In the genomic region with DNA sequence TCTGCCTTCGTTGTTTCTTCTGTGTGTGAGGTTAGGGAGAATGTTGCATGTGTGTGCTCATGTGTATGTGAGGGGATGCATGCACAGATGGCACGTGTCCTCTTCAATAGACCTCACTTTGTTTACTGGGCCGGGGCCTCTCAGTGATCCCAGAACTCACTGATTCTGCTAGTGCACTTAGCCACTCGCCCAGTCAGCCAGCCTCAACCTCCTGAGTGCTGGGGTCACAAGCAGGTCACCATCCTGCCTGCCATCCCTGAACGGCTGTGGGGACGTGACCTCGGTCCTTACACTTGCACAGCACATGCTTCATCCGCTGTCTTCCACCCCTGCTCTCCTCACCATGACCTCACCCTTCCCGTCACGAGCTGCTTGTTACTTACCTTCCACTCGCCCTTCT, we compare ENCODE assay signal across 12 mouse cellular contexts. TPM values are rescaled to one million over a fixed set of nuclear protein-coding genes. Genes with fewer than 3 reads are reported as not detected.
DNase-seq lines count a peak whose midpoint lies in the region; ATAC-seq and TF ChIP-seq lines count a peak whose summit lies in the region.
"Had no signal": no experiment of that assay in that cellular context is flagged by ENCODE, and none has a peak within 500 bp of the region (broad histone marks: within the 10 kb centered on the region; RNA-seq: fewer than 3 reads in every experiment).

No protein-coding gene starts in this region.

- WGBS in kidney, postnatal 0 days: 34% methylated on average over 11 of the region's 11 CpGs

- H3K4me1 ChIP-seq in kidney, postnatal 0 days (replicated peaks; ENCODE audit: insufficient read depth, low read length): 0 out of 2 replicates have a peak, but pooled peaks cover 8% of the 10 kb centered on the region

- H3K9ac ChIP-seq in kidney, postnatal 0 days (ENCODE audit: low read depth, low read length): no peak overlapping the region
- H3K9ac ChIP-seq: lung, embryonic 15.5 days had no signal

- no peaks in the 10 kb centered on the region for H3K36me3 ChIP-seq in kidney, postnatal 0 days (ENCODE audit: insufficient read depth, low read length)
- H3K36me3 ChIP-seq: lung, embryonic 15.5 days had no signal

- no peaks in the 10 kb centered on the region for H3K9me3 ChIP-seq in kidney, postnatal 0 days (replicated peaks; ENCODE audit: low read length)
- H3K9me3 ChIP-seq: lung, embryonic 15.5 days had no signal

- H3K4me2 ChIP-seq in kidney, postnatal 0 days (ENCODE audit: low read length): no peak overlapping the region
- H3K4me2 ChIP-seq: lung, embryonic 15.5 days had no signal

- peak; percentile 16 for DNase-seq in adrenal gland, postnatal 14 days
- DNase-seq in adrenal gland, adult 8-10 months: no peak
- no peak for DNase-seq in kidney, postnatal 0 days (ENCODE audit: low spot score)
- DNase-seq in kidney, adult 8-10 months: no peak
- peak; percentile 53 for DNase-seq in embryo, embryonic 11 days
- no peak for DNase-seq in kidney, postnatal 25 days
- no peak for DNase-seq in frontal cortex, postnatal 25 days (ENCODE audit: low spot score in 2 of 2)
- DNase-seq: kidney, adult 18-20 months; thymus, postnatal 14 days had no signal

- no peak overlapping the region for H3K4me3 ChIP-seq in kidney, postnatal 0 days (replicated peaks; ENCODE audit: low read depth, low read length)
- H3K4me3 ChIP-seq: lung, embryonic 15.5 days had no signal

- no peak for TF ChIP-seq CTCF in kidney, postnatal 0 days (IDR thresholded peaks at IDR 0.05; ENCODE audit: low read depth)

- H3K27ac ChIP-seq in kidney, postnatal 0 days: no peak overlapping the region
- H3K27ac ChIP-seq: lung, embryonic 15.5 days had no signal

- ATAC-seq in kidney, postnatal 0 days (replicated peaks; ENCODE audit: low FRiP score, low read depth): 0 out of 2 replicates have a peak, but pooled peaks have one; percentile 31
- ATAC-seq in monocyte, adult 5-6 weeks (replicated peaks; ENCODE audit: insufficient number of reproducible peaks, low FRiP score, low TSS enrichment, poor library complexity, severe bottlenecking): 0 out of 2 replicates have a peak, but pooled peaks have one; percentile 7

- H3K27me3 ChIP-seq in kidney, postnatal 0 days (ENCODE audit: insufficient read depth, low read length): no peaks in the 10 kb centered on the region
- H3K27me3 ChIP-seq: lung, embryonic 15.5 days had no signal

RNA-seq across cellular contexts. Expression of a gene that starts 23.9 kb away (rescaled TPM):
- 25.2 and 26.4 TPM in 2 replicates for total RNA-seq in adrenal gland, postnatal 14 days (2021)
- 10 to 100 TPM; 23.8 to 50.5 (median 37.5) TPM for total RNA-seq in adrenal gland, adult 8-10 months (2022)
- 14.3 and 14.6 TPM in 2 replicates for polyA plus RNA-seq in kidney, postnatal 0 days (2015; fragmentation: Nextera tagmentation; extraction: Ambion mirVana)
- total RNA-seq in monocyte, adult 5-6 weeks (2017): 0.43 to 1.2 TPM (median 1.1 TPM) in 3 replicates

RNA-seq across cellular contexts. Expression of a gene that starts 38.9 kb away (rescaled TPM):
- not detected in 2 replicates for total RNA-seq in adrenal gland, postnatal 14 days (2021)
- not detected for total RNA-seq in adrenal gland, adult 8-10 months (2022)
- polyA plus RNA-seq in kidney, postnatal 0 days (2015; fragmentation: Nextera tagmentation; extraction: Ambion mirVana): 0.45 and 0.48 TPM in 2 replicates
- total RNA-seq in monocyte, adult 5-6 weeks (2017): not detected in 3 replicates
- polyA plus RNA-seq: spleen, adult 2 months had no signal

RNA-seq across cellular contexts. Expression of a gene that starts 47.6 kb away (rescaled TPM):
- total RNA-seq in adrenal gland, postnatal 14 days (2021): 5.1 and 5.9 TPM in 2 replicates
- 10 to 100 TPM in 2 of 4 experiments, 1 to 10 TPM in 2; 5.4 to 17.8 (median 10.2) TPM for total RNA-seq in adrenal gland, adult 8-10 months (2022)
- polyA plus RNA-seq in kidney, postnatal 0 days (2015; fragmentation: Nextera tagmentation; extraction: Ambion mirVana): 7.0 and 7.8 TPM in 2 replicates
- 1.1 to 1.8 TPM (median 1.6 TPM) in 3 replicates for total RNA-seq in monocyte, adult 5-6 weeks (2017)

RNA-seq across cellular contexts. Expression of a gene that starts 47.7 kb away (rescaled TPM):
- total RNA-seq in adrenal gland, postnatal 14 days (2021): 0.26 TPM in 1 of 2 replicates, not detected in the other
- total RNA-seq in adrenal gland, adult 8-10 months (2022): under 1 TPM in 3 of 4 experiments, not detected in 1; 0.28 to 0.54 (median 0.45) TPM
- 0.13 and 0.18 TPM in 2 replicates for polyA plus RNA-seq in kidney, postnatal 0 days (2015; fragmentation: Nextera tagmentation; extraction: Ambion mirVana)
- not detected in 3 replicates for total RNA-seq in monocyte, adult 5-6 weeks (2017)

RNA-seq across cellular contexts. Expression of a gene that starts 52.8 kb away (rescaled TPM):
- 22.0 and 23.1 TPM in 2 replicates for total RNA-seq in adrenal gland, postnatal 14 days (2021)
- 10 to 100 TPM; 18.7 to 35.3 (median 29.3) TPM for total RNA-seq in adrenal gland, adult 8-10 months (2022)
- polyA plus RNA-seq in kidney, postnatal 0 days (2015; fragmentation: Nextera tagmentation; extraction: Ambion mirVana): 41.1 and 42.2 TPM in 2 replicates
- 12.9 to 14.8 TPM (median 14.4 TPM) in 3 replicates for total RNA-seq in monocyte, adult 5-6 weeks (2017)

Comparison
In these comparisons a context has a peak if more than half of its experiments do, and no peak if none do; other contexts are left out.
1. DNase-seq: peak in adrenal gland, postnatal 14 days (single experiment) and embryo, embryonic 11 days (single experiment); none in adrenal gland, adult 8-10 months (single experiment), kidney, postnatal 0 days (single experiment), kidney, adult 8-10 months (0 of 2), kidney, postnatal 25 days (0 of 2) and frontal cortex, postnatal 25 days (0 of 2).
2. RNA of a gene that starts 23.9 kb away (total RNA-seq): 23.8 to 50.5 TPM in adrenal gland, adult 8-10 months and 25.2 to 26.4 TPM in adrenal gland, postnatal 14 days; 0.43 to 1.2 TPM in monocyte, adult 5-6 weeks; every median in the first group is over 10 times any median in the second.